Mouse (Mus musculus) small intestine, adult 2 months (tissue): ENCODE measurements at regions not wholly inside any gene's neighbourhood (a gene's known extent, or its start where the extent isn't known, plus 50 kb on each side); places are given as distances from the start of the nearest gene placed in this dataset.
"Not testable (repeated sequence)": the region's sequence is repeated elsewhere in the genome, so short reads cannot be mapped to it uniquely, and the experiment has no call there.

Source experiments
- CTCF ChIP-seq: fragments of 200-500 bp; IDR thresholded peaks from 2 replicates; pipeline ENCODE4 v1.5.1; 2012; ENCODE audit warnings: low read depth, mild to moderate bottlenecking, control low read depth, inconsistent platforms, low read length, moderate library complexity, mixed read lengths; ENCODE audit not compliant: insufficient replicate concordance, insufficient read length; ENCODE audit errors: extremely low read depth
- POLR2A ChIP-seq: fragments of 200-500 bp; IDR thresholded peaks from 2 replicates; pipeline ENCODE4 v1.6.1; 2012; ENCODE audit warnings: low read depth, mild to moderate bottlenecking, control low read depth, inconsistent platforms, low read length, moderate library complexity

DNA sequence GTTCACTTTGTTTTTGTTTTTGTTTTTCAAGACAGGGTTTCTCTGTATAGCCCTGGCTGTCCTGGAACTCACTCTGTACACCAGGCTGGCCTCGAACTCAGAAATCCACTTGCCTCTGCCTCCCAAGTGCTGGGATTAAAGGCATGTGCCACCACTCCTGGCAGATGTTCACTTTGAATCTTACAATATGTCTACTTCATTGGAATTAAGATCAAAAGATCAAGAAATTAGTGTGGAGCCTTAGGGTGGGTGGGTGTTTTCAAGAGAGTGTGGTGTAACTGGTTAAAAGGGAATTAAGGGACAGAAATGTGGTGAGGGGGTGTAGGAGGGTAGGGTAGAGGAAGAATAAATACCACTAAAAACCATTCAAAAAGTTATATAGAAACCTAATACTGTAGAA is 435.8 kb upstream of the Ercc4 start:
- not testable (repeated sequence) for TF ChIP-seq CTCF, POLR2A
